Mouse (Mus musculus) olfactory bulb, adult 2 months (tissue): Measurements from ENCODE around the gene H2-Eb1.

Experiments used
- CTCF ChIP-seq: fragments of 200-500 bp; IDR thresholded peaks from 2 replicates; pipeline ENCODE4 v1.5.1; 2012; ENCODE audit warnings: low read depth, mild to moderate bottlenecking, low read length, moderate library complexity; ENCODE audit not compliant: insufficient read depth
- POLR2A ChIP-seq: fragments of 200-500 bp; IDR thresholded peaks from 2 replicates; pipeline ENCODE4 v1.6.1; 2012; ENCODE audit warnings: mild to moderate bottlenecking, low read depth, low read length, moderate library complexity; ENCODE audit not compliant: insufficient read depth

GRCm38 (mm10) chr17:34326373-34326772 is 20.7 kb downstream of the H2-Eb1 start:
- TF ChIP-seq CTCF = no peak
- no peak for TF ChIP-seq POLR2A
